Mouse (Mus musculus): ENCODE data around the gene Samhd1. TPM values are rescaled to one million over a fixed set of nuclear protein-coding genes. Genes with fewer than 3 reads are reported as not detected.
A peak's percentile ranks its signal among the peaks of the same experiment; 100 is the strongest.

The Samhd1 gene
- polyA plus RNA-seq, 1 experiment from 2014 or later = 103 TPM

GRCm38 (mm10) chr2:157084831-157085585 lies 50.1 kb downstream of the Samhd1 start:
- Histone ChIP-seq H3K9me3 (ENCODE audit: low read length) (no peaks in the 10 kb centered on the region), H3K4me2 (replicated peaks; ENCODE audit: low read depth, low read length) (no peak overlapping the region), H3K4me3 (ENCODE audit: low read depth, low read length) (no peak overlapping the region), H3K27me3 (replicated peaks; ENCODE audit: insufficient read depth, low read length) (no peaks in the 10 kb centered on the region), H3K36me3 (ENCODE audit: insufficient read depth, low read length) (no peaks in the 10 kb centered on the region), H3K4me1 (ENCODE audit: insufficient read depth, low read depth, low read length) (no peaks in the 10 kb centered on the region), H3K27ac (ENCODE audit: low read length) (no peak overlapping the region), H3K9ac (replicated peaks; ENCODE audit: low read depth) (no peak overlapping the region)
- TF ChIP-seq CTCF (IDR thresholded peaks at IDR 0.05) = no peak
- TF ChIP-seq EP300 (IDR thresholded peaks at IDR 0.05) = 0 out of 2 replicates have a peak, but pooled peaks have one; percentile 23
- 66% methylated on average over 7 of the region's 7 CpGs for WGBS
- ATAC-seq (peak; percentile 55), DNase-seq (ENCODE audit: low spot score) (peak; percentile 67)

- Histone ChIP-seq H3K27ac (ENCODE audit: low read length) (no peak overlapping the region), H3K27me3 (replicated peaks; ENCODE audit: insufficient read depth, low read length) (no peaks in the 10 kb centered on the region), H3K4me2 (replicated peaks; ENCODE audit: low read depth, low read length) (no peak overlapping the region), H3K9ac (replicated peaks; ENCODE audit: low read depth) (no peak overlapping the region), H3K4me3 (ENCODE audit: low read depth, low read length) (no peak overlapping the region), H3K9me3 (ENCODE audit: low read length) (no peaks in the 10 kb centered on the region), H3K36me3 (ENCODE audit: insufficient read depth, low read length) (no peaks in the 10 kb centered on the region), H3K4me1 (ENCODE audit: insufficient read depth, low read depth, low read length) (peaks cover 5% of the 10 kb centered on the region; the same call in 1 of the 2 replicates)
- ATAC-seq = no peak
- TF ChIP-seq EP300 (IDR thresholded peaks at IDR 0.05) (no peak), CTCF (IDR thresholded peaks at IDR 0.05) (no peak)
- WGBS = 38% methylated on average over 7 of the region's 7 CpGs
- no peak for DNase-seq (ENCODE audit: low spot score)
Measured at GRCm38 (mm10) chr2:157081960-157082359, 53.1 kb downstream of the Samhd1 start.

GRCm38 (mm10) chr2:157081331-157081730 lies 53.7 kb downstream of the Samhd1 start:
- ATAC-seq (no peak), DNase-seq (ENCODE audit: low spot score) (no peak)

GRCm38 (mm10) chr2:157079701-157080180 lies 55.3 kb downstream of the Samhd1 start:
- H3K27ac ChIP-seq (ENCODE audit: low read length) = peak overlapping the region; percentile 95
- TF ChIP-seq EP300 (IDR thresholded peaks at IDR 0.05) (no peak), CTCF (IDR thresholded peaks at IDR 0.05) (no peak)
- DNase-seq (ENCODE audit: low spot score) = no peak
- H3K4me2 ChIP-seq (replicated peaks; ENCODE audit: low read depth, low read length) = peak overlapping the region; percentile 83
- H3K36me3 ChIP-seq (ENCODE audit: insufficient read depth, low read length) = no peaks in the 10 kb centered on the region
- no peaks in the 10 kb centered on the region for H3K9me3 ChIP-seq (ENCODE audit: low read length)
- peaks cover 23% of the 10 kb centered on the region; the same call in 1 of the 2 replicates for H3K4me1 ChIP-seq (ENCODE audit: insufficient read depth, low read depth, low read length)
- H3K4me3 ChIP-seq (ENCODE audit: low read depth, low read length) = peak overlapping the region; percentile 86
- no peak for ATAC-seq
- H3K27me3 ChIP-seq (replicated peaks; ENCODE audit: insufficient read depth, low read length) = no peaks in the 10 kb centered on the region
- WGBS = 14% methylated on average over 16 of the region's 16 CpGs
- H3K9ac ChIP-seq (replicated peaks; ENCODE audit: low read depth) = peak overlapping the region; percentile 88; the same call in 1 of the 2 replicates

More at GRCm38 (mm10) chr2:157081331-157081730, 53.7 kb downstream of the Samhd1 start:
- Histone ChIP-seq H3K4me1 (ENCODE audit: insufficient read depth, low read depth, low read length) (peaks cover 11% of the 10 kb centered on the region; the same call in 1 of the 2 replicates), H3K4me3 (ENCODE audit: low read depth, low read length) (no peak overlapping the region), H3K9ac (replicated peaks; ENCODE audit: low read depth) (no peak overlapping the region), H3K36me3 (ENCODE audit: insufficient read depth, low read length) (no peaks in the 10 kb centered on the region), H3K27me3 (replicated peaks; ENCODE audit: insufficient read depth, low read length) (no peaks in the 10 kb centered on the region), H3K9me3 (ENCODE audit: low read length) (no peaks in the 10 kb centered on the region), H3K4me2 (replicated peaks; ENCODE audit: low read depth, low read length) (no peak overlapping the region), H3K27ac (ENCODE audit: low read length) (no peak overlapping the region)
- WGBS = 93% methylated on average over 8 of the region's 8 CpGs
- TF ChIP-seq CTCF (IDR thresholded peaks at IDR 0.05) = no peak
- no peak for TF ChIP-seq EP300 (IDR thresholded peaks at IDR 0.05)

GRCm38 (mm10) chr2:157078793-157079700 lies 56.0 kb downstream of the Samhd1 start, which contains the start of gene Soga1:
Soga1 (minus strand) TSS chr2:157079254.
- DNase-seq (ENCODE audit: low spot score) = peak; percentile 93
- H3K4me3 ChIP-seq (ENCODE audit: low read depth, low read length) = peak within 1 kb of the TSS; percentile 86
- H3K4me1 ChIP-seq (ENCODE audit: insufficient read depth, low read depth, low read length) = peaks cover 26% of the 10 kb centered on the region; the same call in 1 of the 2 replicates
- H3K36me3 ChIP-seq (ENCODE audit: insufficient read depth, low read length) = no peaks in the 10 kb centered on the region
- H3K9ac ChIP-seq (replicated peaks; ENCODE audit: low read depth) = peak within 1 kb of the TSS; percentile 88
- peak; percentile 89 for ATAC-seq
- TF ChIP-seq CTCF (IDR thresholded peaks at IDR 0.05) = peak; percentile 54
- no peak for TF ChIP-seq EP300 (IDR thresholded peaks at IDR 0.05)
- no peaks in the 10 kb centered on the region for H3K9me3 ChIP-seq (ENCODE audit: low read length)
- H3K4me2 ChIP-seq (replicated peaks; ENCODE audit: low read depth, low read length) = peak within 1 kb of the TSS; percentile 83
- 1% methylated on average over 49 of the region's 136 CpGs for WGBS
- H3K27ac ChIP-seq (ENCODE audit: low read length) = peak within 1 kb of the TSS; percentile 95
- H3K27me3 ChIP-seq (replicated peaks; ENCODE audit: insufficient read depth, low read length) = no peaks in the 10 kb centered on the region

Data from lung, postnatal 0 days (tissue).